Mouse (Mus musculus): Measurements from ENCODE around the gene Sh3d21.

- TF ChIP-seq CTCF (IDR thresholded peaks at IDR 0.05 in 2 of 3, conservative IDR thresholded peaks at IDR 0.05 in 1 of 3; ENCODE audit: control insufficient read depth in 1 of 3, insufficient read depth in 1 of 3, low read depth in 2 of 3, low read length in 3 of 3, poor library complexity in 1 of 3, severe bottlenecking in 1 of 3): no peak
- no peak for TF ChIP-seq ZC3H11A (IDR thresholded peaks at IDR 0.05; ENCODE audit: low read depth, low read length)
Observed at GRCm38 (mm10) chr4:126151701-126152440, 11.4 kb downstream of the Sh3d21 start.
